Mouse (Mus musculus): ENCODE measurements around the gene Idua.

The Idua gene

DNA sequence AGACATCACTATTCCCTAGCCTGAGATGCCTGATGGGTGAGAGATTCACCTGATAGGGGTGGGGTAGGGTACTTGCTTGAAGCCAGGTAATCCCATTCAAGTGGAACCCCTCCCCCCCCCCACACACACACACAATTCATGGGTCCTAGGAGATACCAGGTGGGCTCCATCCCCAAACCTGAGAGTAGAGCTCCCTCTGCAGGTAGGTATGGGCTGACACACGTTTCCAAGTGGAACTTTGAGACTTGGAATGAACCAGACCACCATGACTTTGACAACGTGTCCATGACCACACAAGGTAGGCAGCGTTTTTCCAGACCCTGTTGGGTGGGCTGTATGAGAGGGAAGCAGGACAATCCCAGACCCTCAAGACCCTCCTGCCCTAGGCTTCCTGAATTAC lies 19.8 kb downstream of the Idua start:
- no peak for DNase-seq (ENCODE audit: low read depth, low spot score)

DNA sequence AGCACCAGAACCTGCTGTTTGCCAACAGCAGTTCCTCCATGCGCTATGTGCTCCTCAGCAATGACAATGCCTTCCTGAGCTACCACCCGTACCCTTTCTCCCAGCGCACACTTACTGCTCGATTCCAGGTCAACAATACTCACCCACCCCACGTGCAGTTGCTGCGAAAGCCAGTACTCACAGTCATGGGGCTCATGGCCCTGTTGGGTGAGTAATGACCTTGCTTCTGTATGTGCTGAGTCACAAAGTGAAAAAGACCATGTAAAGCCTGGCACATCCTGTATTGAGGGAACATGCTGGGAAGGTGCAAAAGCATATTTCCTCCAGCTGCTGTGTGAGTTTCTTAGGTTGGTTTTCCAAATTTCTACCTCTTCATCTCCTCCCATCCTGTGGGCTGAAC lies 20.7 kb downstream of the Idua start:
- DNase-seq (ENCODE audit: low read depth, low spot score) = no peak

DNA sequence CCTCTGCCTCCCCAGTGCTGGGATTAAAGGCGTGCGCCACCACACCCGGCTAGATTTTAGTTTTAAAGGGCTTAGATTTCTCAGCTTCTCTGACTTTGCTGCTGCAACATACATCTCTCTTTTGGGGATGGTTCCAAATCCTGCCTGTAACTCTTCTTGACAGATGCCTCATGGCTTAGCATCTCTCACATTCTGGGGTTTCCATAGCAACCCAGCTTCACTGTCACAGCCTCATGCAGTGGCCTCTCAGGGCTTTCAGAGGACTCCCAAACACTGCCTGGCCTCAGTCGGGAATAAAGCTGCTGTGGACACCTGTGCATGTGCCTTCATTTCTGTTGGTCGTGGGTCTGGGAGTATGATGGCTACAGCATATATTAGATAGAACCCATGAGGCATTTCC lies 29.0 kb downstream of the Idua start:
- no peak for DNase-seq (ENCODE audit: low read depth, low spot score)

DNA sequence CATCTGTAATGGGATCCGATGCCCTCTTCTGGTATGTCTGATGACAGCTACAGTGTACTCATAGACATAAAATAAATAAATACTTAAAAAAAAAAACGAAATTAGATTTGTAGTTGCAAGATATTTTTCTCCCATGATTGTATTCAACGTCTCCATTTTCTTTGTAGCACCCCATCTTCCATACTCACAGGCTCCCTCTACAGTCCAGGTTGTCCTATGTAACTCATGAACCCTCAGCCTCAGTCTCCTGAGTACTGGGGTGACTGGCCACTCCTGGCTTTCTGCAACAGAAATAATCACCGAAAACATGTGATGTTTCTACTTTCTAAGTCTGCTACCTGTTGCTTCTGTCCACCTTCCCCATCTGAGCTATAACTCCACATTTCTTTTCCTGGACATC lies 31.0 kb downstream of the Idua start:
- DNase-seq (ENCODE audit: low read depth, low spot score) = no peak

DNA sequence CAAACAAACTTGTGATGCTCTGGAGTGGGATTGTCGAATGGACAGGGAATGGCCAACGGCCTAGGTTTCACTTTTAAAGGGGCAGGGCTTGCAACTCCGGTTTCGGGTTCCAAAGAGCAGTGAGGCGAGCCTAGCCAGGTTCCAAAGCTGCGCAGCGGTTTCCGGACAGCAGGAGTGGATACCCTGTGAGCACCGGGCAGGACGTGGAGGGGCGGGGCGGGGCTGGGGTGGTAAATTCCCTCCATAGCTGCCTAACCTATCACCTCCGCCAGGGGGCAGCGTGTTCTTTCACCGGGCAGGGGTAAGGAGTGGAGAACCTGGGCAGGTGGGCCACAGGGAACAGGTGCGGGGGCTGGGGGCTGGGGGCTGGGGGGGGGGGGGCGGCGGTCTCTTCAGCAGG lies 32.1 kb downstream of the Idua start, which contains the start of gene Fgfrl1:
TSS of gene Fgfrl1 (plus strand) at position 112 of the 400 bp plus-strand sequence.
- DNase-seq (ENCODE audit: low read depth, low spot score) = no peak

DNA sequence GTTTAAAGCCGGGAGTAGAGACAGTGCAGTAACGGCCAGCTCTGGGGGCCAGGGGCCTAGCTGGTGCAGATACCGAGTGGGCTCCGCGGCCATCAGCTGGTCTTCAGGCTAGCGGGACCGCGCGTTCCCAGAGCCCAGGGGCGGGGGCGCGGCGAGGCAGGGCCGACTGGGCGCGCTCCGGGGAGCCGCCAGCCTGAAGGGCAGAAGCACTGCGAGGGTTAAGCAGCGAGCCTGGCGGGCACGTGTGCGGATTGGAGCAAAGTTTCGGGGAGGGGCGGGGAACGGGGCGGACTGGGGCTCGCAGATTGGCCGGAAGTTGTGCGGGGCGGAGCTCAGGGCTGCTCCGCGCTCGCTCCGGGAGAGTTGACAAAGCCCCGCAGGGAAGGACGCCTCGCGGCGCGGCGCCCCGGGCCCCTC lies 33.7 kb downstream of the Idua start:
- peak; percentile 67 for DNase-seq (ENCODE audit: low read depth, low spot score)

DNA sequence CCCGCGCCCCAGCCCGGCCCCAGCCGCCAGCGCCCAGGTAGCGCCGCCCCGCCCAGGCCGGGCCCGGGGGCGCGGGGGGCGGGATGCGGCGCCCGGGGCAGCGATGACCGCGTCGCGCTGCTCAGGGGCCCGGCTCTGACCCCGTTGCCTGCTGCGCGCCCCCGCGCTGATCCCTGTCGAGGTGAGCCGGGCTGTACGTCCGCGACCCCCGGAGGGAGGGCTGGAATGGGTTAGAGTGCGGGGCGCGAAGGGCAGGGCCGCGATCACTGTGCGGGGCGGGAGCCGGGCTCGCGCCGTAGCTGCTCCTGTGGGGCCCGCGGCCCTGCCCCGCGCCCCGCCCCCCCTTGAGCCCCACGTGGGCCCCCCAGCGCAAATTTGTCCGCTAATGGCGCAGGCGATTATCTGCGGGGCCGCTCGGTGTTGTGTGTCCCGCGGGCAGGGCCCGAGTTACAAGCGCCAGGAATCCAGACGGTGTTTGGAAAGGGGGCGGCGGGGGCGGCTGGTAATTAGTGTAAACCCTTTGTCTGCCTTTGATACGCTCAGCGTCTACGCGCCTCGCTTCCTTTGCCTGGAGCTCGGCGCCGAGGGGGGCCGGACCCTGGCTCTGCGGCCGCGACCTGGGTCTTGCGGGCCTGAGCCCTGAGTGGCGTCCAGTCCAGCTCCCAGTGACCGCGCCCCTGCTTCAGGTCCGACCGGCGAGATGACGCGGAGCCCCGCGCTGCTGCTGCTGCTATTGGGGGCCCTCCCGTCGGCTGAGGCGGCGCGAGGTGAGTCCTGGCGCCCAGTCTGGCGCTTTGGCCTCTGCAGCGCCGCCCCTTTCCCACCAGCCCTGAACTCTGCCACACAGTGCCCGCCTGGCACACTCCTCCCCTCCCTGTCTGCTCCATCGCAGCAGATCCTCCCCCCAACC lies 34.5 kb downstream of the Idua start:
- peak; percentile 20 for DNase-seq (ENCODE audit: low read depth, low spot score)

DNA sequence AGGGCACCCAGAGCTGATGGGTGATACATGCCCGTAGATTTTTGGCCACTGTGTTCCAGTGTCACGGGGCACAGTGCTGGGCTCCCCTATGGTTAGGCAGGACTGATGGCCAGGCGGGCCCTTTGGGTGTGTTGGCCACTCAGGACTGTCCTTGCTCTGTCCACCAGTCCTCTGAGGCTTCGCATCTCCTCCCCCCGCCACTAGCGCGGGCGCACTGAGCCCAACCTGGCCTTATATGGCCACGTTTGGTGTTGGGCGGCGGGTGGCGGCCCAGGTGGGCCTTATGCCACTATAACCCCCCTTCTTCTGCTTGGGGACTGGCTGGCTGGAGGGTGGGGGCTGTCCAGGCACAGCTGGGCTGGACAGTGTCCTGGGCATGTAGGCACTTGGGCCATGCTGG lies 35.7 kb downstream of the Idua start:
- DNase-seq (ENCODE audit: low read depth, low spot score) = no peak

DNA sequence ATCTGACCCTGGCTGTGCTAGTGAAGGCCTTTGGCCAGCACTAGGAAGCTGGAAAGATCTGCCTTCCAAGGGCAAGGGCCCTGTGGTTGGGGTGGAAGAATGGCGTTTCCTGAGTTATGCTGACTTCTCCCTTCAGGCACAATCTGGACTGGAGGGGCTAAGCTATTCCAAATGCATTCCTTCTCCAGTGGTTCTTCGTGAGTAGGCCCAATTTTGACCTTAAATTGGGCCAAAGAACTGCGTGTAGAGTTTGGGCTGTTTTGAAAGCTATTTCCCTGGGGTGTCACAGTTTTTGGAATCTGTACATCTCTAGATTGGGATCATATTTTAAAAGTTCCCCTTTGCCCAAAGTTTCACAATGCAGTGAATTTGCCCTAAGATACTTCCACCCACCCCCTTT lies 36.4 kb downstream of the Idua start:
- no peak for DNase-seq (ENCODE audit: low read depth, low spot score)

DNA sequence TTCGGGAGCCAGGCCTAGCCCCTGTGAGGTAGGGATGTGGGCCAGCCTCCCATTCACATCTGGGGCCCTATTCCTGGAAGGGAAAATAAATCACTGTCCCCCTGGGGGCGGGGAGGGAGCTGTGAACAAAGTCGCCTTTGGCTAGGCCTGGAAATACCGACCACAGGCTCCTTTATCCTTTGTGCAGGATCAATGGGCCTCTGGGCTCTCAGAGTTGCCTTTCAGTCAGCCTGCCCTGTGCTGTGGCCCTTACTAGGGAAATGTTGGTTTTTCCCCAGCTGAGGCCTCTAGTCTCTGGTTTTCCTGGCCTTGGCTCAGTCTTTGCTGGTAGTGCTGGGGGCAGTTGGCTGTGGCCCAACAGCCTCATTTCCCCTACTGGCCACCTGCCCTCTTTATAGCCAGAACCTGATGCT lies 37.2 kb downstream of the Idua start:
- DNase-seq (ENCODE audit: low read depth, low spot score) = no peak

DNA sequence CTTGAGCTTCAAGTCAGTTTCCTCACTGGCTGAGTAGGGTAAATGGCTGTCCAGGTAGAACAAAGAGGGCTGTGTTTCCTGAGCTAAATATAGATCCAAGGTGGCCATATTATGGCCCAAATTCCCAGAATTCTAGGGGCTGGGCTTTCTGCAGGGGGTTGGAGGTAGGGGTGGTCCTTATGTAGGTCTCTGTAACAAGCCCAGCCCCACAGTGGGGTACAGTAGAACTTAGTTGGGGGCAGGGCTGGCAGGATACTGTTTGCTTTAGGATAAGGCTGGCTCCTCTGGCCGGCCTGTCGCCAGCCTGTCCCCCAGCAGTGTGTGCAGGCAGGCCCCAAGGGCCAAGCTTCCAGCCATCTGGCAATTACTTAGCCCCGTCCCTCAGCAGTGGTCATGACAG lies 40.2 kb downstream of the Idua start:
- no peak for DNase-seq (ENCODE audit: low read depth, low spot score)

DNA sequence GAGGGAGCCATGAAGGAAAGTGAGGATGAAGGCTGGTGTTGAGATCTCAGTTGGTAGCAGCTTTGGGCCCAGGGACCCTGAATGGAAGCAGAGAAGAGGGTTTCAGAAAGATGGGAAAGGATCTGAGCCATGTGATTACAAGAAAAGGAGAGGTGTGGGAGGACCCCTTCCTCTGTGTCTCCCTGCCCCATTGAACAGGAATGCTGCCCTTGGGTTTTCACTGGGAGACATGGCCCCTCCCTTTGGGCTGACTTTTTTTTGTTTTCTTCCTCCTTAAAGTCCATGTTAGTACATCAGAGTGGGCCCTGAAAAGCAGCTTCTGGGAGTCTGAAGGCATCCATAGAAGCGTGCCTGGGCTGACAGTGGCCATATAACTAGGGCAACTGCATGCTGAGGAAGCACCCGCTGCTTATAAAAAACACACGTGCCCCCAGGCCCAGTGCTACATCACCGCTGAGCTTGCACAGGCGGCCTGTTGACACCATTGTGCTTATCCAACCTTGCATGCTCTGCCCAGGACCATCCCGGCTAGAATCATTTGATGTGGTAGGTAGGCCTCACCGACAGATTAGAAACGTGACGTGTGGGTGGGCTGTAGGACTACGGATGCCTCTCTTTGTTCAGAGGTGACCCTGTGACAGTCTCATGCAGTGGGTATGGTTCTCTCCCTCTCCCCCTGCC lies 41.4 kb downstream of the Idua start:
- no peak for DNase-seq (ENCODE audit: low read depth, low spot score)

DNA sequence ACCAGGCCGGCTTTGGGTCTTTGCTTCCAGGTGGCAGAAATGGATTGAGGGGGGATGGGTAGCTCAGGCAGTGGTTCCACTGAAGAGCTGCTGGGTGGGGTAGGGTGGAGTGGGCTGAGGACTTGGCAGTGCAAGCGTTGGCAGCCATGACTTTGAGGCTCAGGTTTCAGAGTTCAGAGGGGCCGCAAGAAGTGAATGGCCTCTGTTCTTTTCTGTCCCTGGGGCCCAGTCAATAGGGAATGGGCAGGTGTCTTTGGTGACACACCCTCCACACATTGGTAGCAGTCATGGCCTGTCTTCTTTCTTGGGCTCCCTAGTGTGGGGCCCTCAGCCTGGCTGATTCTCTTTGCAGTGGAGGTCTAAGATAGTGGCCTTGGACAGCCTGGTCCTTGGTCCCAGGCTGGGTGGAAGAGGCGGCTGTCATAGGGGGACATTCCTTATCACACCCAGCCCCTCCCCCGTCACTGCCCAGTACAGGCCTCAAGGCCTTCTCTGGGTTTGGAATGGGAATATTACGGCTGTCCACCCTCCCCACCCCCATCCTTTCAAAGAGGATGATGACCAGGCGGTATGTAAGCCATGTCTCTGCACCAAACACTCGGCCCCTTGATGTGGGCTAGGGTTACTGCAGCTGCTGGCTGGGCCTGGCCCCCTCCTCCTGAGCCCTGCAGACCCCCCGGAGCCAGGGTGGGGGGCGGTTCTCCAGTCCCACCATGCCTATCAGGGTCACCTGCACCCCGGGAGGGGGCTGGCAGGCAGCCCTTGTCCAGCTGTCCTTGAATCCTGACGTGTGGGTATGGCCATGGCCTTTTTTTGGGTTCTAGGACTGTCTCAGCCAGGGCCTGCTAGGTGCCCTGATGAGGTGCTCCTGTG lies 43.9 kb downstream of the Idua start:
- no peak for DNase-seq (ENCODE audit: low read depth, low spot score)

DNA sequence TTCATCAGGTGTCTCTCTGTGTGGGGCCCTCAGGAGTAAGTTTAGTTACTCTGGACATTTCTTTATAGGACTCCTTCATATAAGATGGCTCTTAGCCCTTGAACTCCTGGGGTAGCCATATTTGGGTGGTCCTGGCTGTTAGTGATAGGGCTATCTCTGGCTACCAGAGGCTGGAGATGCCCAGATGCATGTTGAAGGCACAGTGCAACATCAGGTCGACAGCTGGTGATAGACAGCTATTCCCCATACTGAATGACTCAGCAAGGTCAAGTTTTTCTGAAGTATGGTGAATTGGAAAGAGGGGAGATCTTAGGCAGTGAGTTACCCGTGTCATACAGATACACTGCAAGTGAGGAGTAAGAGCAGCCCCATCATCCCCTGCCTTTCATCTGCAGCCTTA lies 47.6 kb downstream of the Idua start:
- DNase-seq (ENCODE audit: low read depth, low spot score) = no peak

DNA sequence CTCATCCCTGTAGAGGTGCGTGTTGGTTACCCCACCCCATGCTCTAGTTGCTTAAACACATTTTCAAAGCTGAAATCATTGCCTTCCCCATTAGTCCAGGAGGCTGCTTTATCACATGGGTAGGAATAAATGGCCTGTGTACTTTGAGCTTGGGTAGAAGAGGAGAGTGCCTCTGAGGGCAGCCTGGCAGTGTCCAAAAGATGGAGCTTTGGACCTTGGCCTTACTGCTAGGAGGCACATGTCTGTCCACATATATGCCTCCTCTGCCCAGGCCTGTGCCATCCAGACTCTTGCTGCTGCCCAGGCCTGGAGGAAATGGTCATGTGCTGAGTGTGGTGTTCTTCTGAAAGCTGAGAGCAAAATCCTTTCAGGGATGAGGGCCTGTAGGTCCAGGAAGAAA lies 48.3 kb downstream of the Idua start:
- no peak for DNase-seq (ENCODE audit: low read depth, low spot score)

DNA sequence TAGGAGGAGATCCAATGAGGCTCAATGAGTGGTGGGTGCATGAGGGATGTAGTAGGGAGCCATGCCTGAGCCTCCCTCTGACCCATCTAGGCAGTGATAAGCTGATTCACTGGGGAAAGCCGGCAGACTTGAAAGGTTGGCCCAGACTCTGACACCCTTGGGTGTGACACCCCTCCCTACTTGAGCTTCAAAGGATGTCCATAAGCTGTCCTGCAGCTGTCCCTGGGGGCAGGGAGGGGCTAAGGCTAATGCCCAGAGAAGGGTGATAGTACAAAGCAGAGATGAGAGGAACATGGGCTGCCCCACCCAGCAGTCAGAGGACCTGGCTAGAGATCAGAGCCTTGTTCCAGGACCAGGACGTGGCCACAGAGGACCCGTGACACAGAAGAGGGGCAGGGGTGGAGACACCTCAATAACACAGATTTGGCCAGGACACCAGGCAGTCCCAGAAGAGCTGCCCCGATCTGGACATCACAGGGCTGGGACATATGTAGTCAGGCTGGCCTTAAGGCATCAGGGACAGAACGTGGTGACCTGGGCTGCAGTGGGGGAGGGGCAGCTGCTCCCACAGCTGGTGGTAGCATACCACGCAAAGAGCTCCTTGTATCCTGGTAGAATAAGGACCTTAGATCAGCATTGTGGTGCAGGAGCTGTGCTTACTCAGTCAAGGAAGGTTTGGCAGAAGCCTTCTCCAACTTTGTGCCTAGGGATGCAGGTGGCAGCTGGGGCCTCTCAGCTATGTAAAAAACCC lies 49.0 kb downstream of the Idua start:
- DNase-seq (ENCODE audit: low read depth, low spot score) = peak; percentile 16

DNA sequence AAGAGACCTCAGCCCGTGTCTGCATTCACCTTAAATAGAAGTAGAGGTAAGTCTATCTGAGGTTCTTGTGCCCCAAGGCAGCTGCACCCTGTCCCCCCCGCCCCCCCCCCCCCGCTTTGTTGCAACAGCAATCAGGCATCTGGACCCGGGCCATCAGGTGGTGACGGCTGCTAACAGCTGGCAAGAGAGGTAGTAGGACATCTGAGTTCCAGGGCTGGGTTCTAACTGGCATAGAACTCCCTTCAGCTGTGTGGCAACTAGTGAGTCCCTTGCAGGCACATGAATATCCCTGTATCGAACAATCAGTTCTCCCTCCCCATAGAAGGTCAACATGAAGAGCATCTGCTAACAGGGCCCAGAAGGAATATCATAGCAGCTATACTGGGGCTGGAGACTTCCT lies 51.8 kb downstream of the Idua start:
- no peak for DNase-seq (ENCODE audit: low read depth, low spot score)

DNA sequence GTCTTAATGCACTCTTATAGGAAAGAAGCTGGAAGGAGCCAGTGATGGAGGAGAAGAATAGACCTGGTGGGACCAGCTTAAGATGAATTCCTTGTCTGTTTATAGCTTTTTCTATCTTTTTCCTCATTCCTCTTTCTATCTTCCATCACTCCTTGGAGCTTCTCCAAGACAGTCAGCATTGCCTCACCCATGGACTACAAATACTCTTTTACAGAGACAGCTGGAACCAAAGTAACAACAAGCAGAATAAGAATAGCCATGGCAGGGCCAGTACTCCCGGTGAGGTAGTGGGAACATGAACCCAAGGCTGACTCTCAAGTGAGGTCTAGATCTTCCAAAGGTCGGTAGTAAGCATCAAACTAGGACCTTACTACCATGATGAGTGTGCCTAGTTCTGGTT lies 53.0 kb downstream of the Idua start:
- no peak for DNase-seq (ENCODE audit: low read depth, low spot score)

DNA sequence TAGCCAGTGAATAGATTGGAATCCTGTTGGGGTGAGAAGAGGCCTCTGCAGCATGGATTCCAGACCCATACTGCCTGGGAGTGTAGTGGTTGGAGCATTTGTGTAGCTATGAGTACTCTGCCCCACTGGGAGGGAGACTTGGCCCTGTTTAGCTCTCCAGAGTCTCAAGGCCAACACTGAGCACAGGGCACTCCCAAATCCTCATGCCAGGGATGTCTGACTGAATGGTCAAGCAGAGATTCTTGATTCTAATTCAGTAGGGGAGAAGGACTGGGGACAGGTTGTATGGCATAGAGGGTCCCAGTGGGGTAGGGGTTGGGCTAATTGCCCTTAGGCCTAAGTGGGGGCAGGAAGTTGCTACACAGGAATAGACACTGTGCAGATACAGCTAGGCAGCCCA lies 53.6 kb downstream of the Idua start:
- no peak for DNase-seq (ENCODE audit: low read depth, low spot score)

DNA sequence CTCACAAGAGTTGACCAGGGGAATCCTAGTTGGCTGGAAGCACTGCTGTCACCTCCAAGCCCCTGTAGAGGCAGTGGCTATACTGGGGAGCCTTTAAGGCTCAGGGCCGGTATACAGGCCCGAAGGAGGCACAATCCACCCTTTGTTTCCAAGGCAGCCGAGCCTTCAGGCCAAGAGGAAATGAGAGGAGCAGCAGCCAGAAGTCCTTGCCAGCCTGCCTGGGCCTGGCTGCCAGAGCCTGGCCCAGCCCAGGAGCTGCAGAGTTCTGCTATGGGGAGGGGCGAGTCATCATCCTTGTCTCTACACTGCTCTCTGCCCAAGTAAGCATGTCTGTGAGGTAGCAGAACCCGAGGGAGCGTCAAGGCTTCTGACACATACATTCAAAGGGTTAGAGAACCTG lies 54.0 kb downstream of the Idua start:
- DNase-seq (ENCODE audit: low read depth, low spot score) = no peak

DNA sequence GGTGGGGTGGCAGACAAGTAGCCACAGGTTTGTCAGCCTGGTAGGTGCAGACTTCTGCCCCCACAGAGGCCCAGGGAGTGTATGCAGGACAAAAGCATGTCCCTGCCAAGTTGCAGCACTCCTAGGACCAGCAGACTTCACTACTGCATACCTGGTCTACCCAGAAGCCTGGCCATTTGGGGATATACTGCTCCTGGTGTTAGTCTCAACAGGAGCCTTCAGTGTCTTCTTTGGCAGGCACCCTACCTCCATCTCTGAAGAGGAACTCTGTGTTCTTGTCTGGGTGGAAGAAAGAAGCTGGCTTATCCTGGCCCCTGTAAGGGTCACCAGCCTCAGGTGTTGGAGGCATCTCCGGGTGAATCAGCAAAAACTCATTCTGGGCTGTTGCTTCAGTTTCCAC lies 55.8 kb downstream of the Idua start:
- no peak for DNase-seq (ENCODE audit: low read depth, low spot score)

Data from retina, postnatal 7 days (tissue).